Comparison of ENCODE assay signal across 12 mouse cellular contexts in the genomic region with DNA sequence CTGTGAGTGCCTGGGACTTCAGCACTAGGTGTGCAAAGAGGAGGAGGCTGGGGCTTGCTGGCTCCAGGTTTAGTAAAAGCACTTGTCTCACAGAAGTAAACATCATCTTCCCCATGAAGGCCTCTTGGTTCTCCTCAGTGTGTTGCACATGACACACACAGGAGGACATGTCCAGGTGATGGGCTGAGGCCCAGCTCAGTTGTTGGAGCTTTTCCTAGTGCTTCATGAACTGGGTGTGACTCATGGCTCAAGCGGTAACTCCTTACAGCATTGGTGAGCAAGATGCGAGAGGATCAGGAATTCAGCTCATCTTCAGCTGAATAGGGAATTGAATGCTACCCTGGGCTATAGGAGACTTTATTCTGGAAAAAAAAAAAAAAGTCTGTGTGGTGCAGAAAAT. TPM values are rescaled to one million over a fixed set of nuclear protein-coding genes. Genes with fewer than 3 reads are reported as not detected.
DNase-seq lines count a peak whose midpoint lies in the region; ATAC-seq and TF ChIP-seq lines count a peak whose summit lies in the region.
"Had no signal": no experiment of that assay in that cellular context is flagged by ENCODE, and none has a peak within 500 bp of the region (broad histone marks: within the 10 kb centered on the region; RNA-seq: fewer than 3 reads in every experiment).

No protein-coding gene starts in this region.

- TF ChIP-seq POLR2A in heart, adult 2 months (IDR thresholded peaks at IDR 0.05; ENCODE audit: insufficient read depth, low read depth, low read length) = no peak
- TF ChIP-seq POLR2A in lung, adult 2 months (IDR thresholded peaks at IDR 0.05; ENCODE audit: borderline replicate concordance, extremely low read depth, low read depth, low read length) = no peak

- H3K36me3 ChIP-seq in heart, adult 2 months (ENCODE audit: control insufficient read depth, insufficient read depth, low read length) = no peaks in the 10 kb centered on the region
- peaks cover 5% of the 10 kb centered on the region for H3K36me3 ChIP-seq in lung, postnatal 0 days (ENCODE audit: insufficient read depth, low read length)
- H3K36me3 ChIP-seq in embryonic facial prominence, embryonic 13.5 days = peaks cover 44% of the 10 kb centered on the region
- peaks cover 36% of the 10 kb centered on the region for H3K36me3 ChIP-seq in limb, embryonic 15.5 days

- intact Hi-C loops in heart, adult 2 months (cut with DNase I) = no loop called here

- DNase-seq in heart, adult 2 months = no peak
- DNase-seq in heart, adult 18-20 months = no peak
- no peak for DNase-seq in lung, postnatal 0 days (ENCODE audit: low spot score)
- no peak for DNase-seq in lung, adult 2 months
- no peak for DNase-seq in cerebellum, postnatal 4 days (ENCODE audit: low spot score in 2 of 2)
- no peak for DNase-seq in urinary bladder, postnatal 4 days (ENCODE audit: low spot score in 2 of 2)
- DNase-seq: cerebellum, adult 11-12 months; lung, adult 18-20 months had no signal

- peaks cover 2% of the 10 kb centered on the region; the same call in 1 of the 2 replicates for H3K4me1 ChIP-seq in heart, adult 2 months (ENCODE audit: control insufficient read depth, insufficient read depth, low read length)
- H3K4me1 ChIP-seq in lung, postnatal 0 days (ENCODE audit: insufficient read depth, low read depth, low read length) = no peaks in the 10 kb centered on the region
- H3K4me1 ChIP-seq in lung, adult 2 months (ENCODE audit: control insufficient read depth, insufficient read depth, low read length) = no peaks in the 10 kb centered on the region
- H3K4me1 ChIP-seq in embryonic facial prominence, embryonic 13.5 days = peaks cover 50% of the 10 kb centered on the region
- peaks cover 50% of the 10 kb centered on the region for H3K4me1 ChIP-seq in limb, embryonic 15.5 days

- no peak for ATAC-seq in lung, postnatal 0 days
- ATAC-seq in embryonic facial prominence, embryonic 13.5 days (ENCODE audit: insufficient number of reproducible peaks, insufficient read depth, low FRiP score, low TSS enrichment, low read depth) = no peak
- no peak for ATAC-seq in limb, embryonic 15.5 days (ENCODE audit: insufficient number of reproducible peaks, low FRiP score, low TSS enrichment, low read depth)
- ATAC-seq: inflammation-experienced regulatory T-cells, adult 6 months had no signal

- no peak for TF ChIP-seq EP300 in heart, adult 2 months (IDR thresholded peaks at IDR 0.05; ENCODE audit: insufficient read depth, low read depth, low read length)
- TF ChIP-seq EP300 in lung, postnatal 0 days (IDR thresholded peaks at IDR 0.05) = no peak

- no peak overlapping the region for H3K4me3 ChIP-seq in heart, adult 2 months
- no peak overlapping the region for H3K4me3 ChIP-seq in lung, postnatal 0 days (ENCODE audit: low read depth, low read length)
- no peak overlapping the region for H3K4me3 ChIP-seq in lung, adult 2 months (replicated peaks; ENCODE audit: extremely low read depth, low read depth, low read length)
- peak overlapping the region; percentile 42 for H3K4me3 ChIP-seq in embryonic facial prominence, embryonic 13.5 days
- no peak overlapping the region for H3K4me3 ChIP-seq in limb, embryonic 15.5 days

- no peak for TF ChIP-seq CTCF in heart, adult 2 months (IDR thresholded peaks at IDR 0.05)
- TF ChIP-seq CTCF in lung, postnatal 0 days (IDR thresholded peaks at IDR 0.05) = no peak
- no peak for TF ChIP-seq CTCF in lung, adult 2 months (IDR thresholded peaks at IDR 0.05; ENCODE audit: insufficient read depth, low read length)

- H3K4me2 ChIP-seq in lung, postnatal 0 days (replicated peaks; ENCODE audit: low read depth, low read length) = no peak overlapping the region
- H3K4me2 ChIP-seq in embryonic facial prominence, embryonic 13.5 days = peak overlapping the region; percentile 69
- peak overlapping the region; percentile 52 for H3K4me2 ChIP-seq in limb, embryonic 15.5 days

- no peaks in the 10 kb centered on the region for H3K79me2 ChIP-seq in heart, adult 2 months (replicated peaks; ENCODE audit: control insufficient read depth, insufficient read depth, low read length)

- H3K27me3 ChIP-seq in heart, adult 2 months (ENCODE audit: control insufficient read depth, insufficient read depth, low read length) = no peaks in the 10 kb centered on the region
- H3K27me3 ChIP-seq in lung, postnatal 0 days (replicated peaks; ENCODE audit: insufficient read depth, low read length) = no peaks in the 10 kb centered on the region
- no peaks in the 10 kb centered on the region for H3K27me3 ChIP-seq in embryonic facial prominence, embryonic 13.5 days
- no peaks in the 10 kb centered on the region for H3K27me3 ChIP-seq in limb, embryonic 15.5 days

- H3K27ac ChIP-seq in heart, adult 2 months = peak overlapping the region; percentile 38
- H3K27ac ChIP-seq in lung, postnatal 0 days (ENCODE audit: low read length) = 0 out of 2 replicates have a peak overlapping the region, but pooled peaks have one; percentile 40
- peak overlapping the region; percentile 99 for H3K27ac ChIP-seq in embryonic facial prominence, embryonic 13.5 days
- peak overlapping the region; percentile 96 for H3K27ac ChIP-seq in limb, embryonic 15.5 days

- no peak overlapping the region for H3K9ac ChIP-seq in heart, adult 2 months (ENCODE audit: low read depth, low read length)
- H3K9ac ChIP-seq in lung, postnatal 0 days (replicated peaks; ENCODE audit: low read depth) = no peak overlapping the region
- H3K9ac ChIP-seq in embryonic facial prominence, embryonic 13.5 days = peak overlapping the region; percentile 72
- H3K9ac ChIP-seq in limb, embryonic 15.5 days = no peak overlapping the region

- 86% methylated on average over 2 of the region's 2 CpGs for WGBS in heart, adult 2 months
- WGBS in lung, postnatal 0 days = 88% methylated on average over 2 of the region's 2 CpGs
- 85% methylated on average over 2 of the region's 2 CpGs for WGBS in lung, adult 2 months
- WGBS in embryonic facial prominence, embryonic 13.5 days = 79% methylated on average over 2 of the region's 2 CpGs
- WGBS in limb, embryonic 15.5 days = 85% methylated on average over 2 of the region's 2 CpGs

- H3K9me3 ChIP-seq in lung, postnatal 0 days (ENCODE audit: low read length) = no peaks in the 10 kb centered on the region
- no peaks in the 10 kb centered on the region for H3K9me3 ChIP-seq in embryonic facial prominence, embryonic 13.5 days
- H3K9me3 ChIP-seq in limb, embryonic 15.5 days = no peaks in the 10 kb centered on the region

RNA-seq across cellular contexts. Expression of a gene that starts 12.4 kb away (rescaled TPM):
- 10 to 100 TPM; 40.9 to 47.2 TPM for total RNA-seq in heart, adult 2 months (2021)
- 48.1 and 58.9 TPM in 2 replicates for polyA plus RNA-seq in heart, adult 2 months (2012; rRNA removed)
- total RNA-seq in heart, adult 18-20 months (2021) = 10 to 100 TPM; 45.3 to 50.9 TPM
- polyA plus RNA-seq in lung, postnatal 0 days (2015; fragmentation: Nextera tagmentation; extraction: Ambion mirVana) = 60.8 and 71.3 TPM in 2 replicates
- polyA plus RNA-seq in lung, adult 2 months (2012; rRNA removed) = 26.5 and 28.4 TPM in 2 replicates
- 112 and 123 TPM in 2 replicates for polyA plus RNA-seq in embryonic facial prominence, embryonic 13.5 days (2015; fragmentation: Nextera tagmentation; extraction: Ambion mirVana)
- polyA plus RNA-seq in limb, embryonic 15.5 days (2015; fragmentation: Nextera tagmentation; extraction: Ambion mirVana) = 123 and 132 TPM in 2 replicates

RNA-seq across cellular contexts. Expression of a gene that starts 28.3 kb away (rescaled TPM):
- 1 to 10 TPM; 1.4 to 2.4 TPM for total RNA-seq in heart, adult 2 months (2021)
- 1.5 TPM in 2 replicates for polyA plus RNA-seq in heart, adult 2 months (2012; rRNA removed)
- 1 to 10 TPM; 1.2 to 2.9 TPM for total RNA-seq in heart, adult 18-20 months (2021)
- 5.2 and 5.5 TPM in 2 replicates for polyA plus RNA-seq in lung, postnatal 0 days (2015; fragmentation: Nextera tagmentation; extraction: Ambion mirVana)
- polyA plus RNA-seq in lung, adult 2 months (2012; rRNA removed) = 7.8 and 11.3 TPM in 2 replicates
- 6.2 and 7.3 TPM in 2 replicates for polyA plus RNA-seq in embryonic facial prominence, embryonic 13.5 days (2015; fragmentation: Nextera tagmentation; extraction: Ambion mirVana)
- polyA plus RNA-seq in limb, embryonic 15.5 days (2015; fragmentation: Nextera tagmentation; extraction: Ambion mirVana) = 3.5 and 3.6 TPM in 2 replicates
- total RNA-seq: layer of hippocampus, adult 18-20 months had no signal

RNA-seq across cellular contexts. Expression of a gene that starts 49.0 kb away (rescaled TPM):
- total RNA-seq in heart, adult 2 months (2021) = 10 to 100 TPM; 61.5 to 66.5 TPM
- polyA plus RNA-seq in heart, adult 2 months (2012; rRNA removed) = 65.4 and 77.6 TPM in 2 replicates
- 10 to 100 TPM; 57.7 to 61.2 TPM for total RNA-seq in heart, adult 18-20 months (2021)
- polyA plus RNA-seq in lung, postnatal 0 days (2015; fragmentation: Nextera tagmentation; extraction: Ambion mirVana) = 10.8 and 12.2 TPM in 2 replicates
- polyA plus RNA-seq in lung, adult 2 months (2012; rRNA removed) = 73.3 and 85.3 TPM in 2 replicates
- 46.2 and 47.1 TPM in 2 replicates for polyA plus RNA-seq in embryonic facial prominence, embryonic 13.5 days (2015; fragmentation: Nextera tagmentation; extraction: Ambion mirVana)
- 47.3 and 53.2 TPM in 2 replicates for polyA plus RNA-seq in limb, embryonic 15.5 days (2015; fragmentation: Nextera tagmentation; extraction: Ambion mirVana)

Comparison
In these comparisons a context has a peak if more than half of its experiments do, and no peak if none do; other contexts are left out.
1. H3K27ac ChIP-seq: peak in every context shown above with its lines; median percentile 99 in embryonic facial prominence, embryonic 13.5 days; 96 in limb, embryonic 15.5 days; 40 in lung, postnatal 0 days; 38 in heart, adult 2 months.